Mouse (Mus musculus) v-Abl transformed pro-B cells (cell line): ENCODE measurements around the gene Rps8.

Experiments used
- in situ Hi-C, 2 experiments: fragments of 400-800 bp; cut with MboI; formaldehyde crosslinking; loops; one replicate each; pipeline ENCODE4 v1.15.1; 2025; ENCODE audit not compliant: unreplicated experiment in 2 of 2

Gene Rps8

DNA sequence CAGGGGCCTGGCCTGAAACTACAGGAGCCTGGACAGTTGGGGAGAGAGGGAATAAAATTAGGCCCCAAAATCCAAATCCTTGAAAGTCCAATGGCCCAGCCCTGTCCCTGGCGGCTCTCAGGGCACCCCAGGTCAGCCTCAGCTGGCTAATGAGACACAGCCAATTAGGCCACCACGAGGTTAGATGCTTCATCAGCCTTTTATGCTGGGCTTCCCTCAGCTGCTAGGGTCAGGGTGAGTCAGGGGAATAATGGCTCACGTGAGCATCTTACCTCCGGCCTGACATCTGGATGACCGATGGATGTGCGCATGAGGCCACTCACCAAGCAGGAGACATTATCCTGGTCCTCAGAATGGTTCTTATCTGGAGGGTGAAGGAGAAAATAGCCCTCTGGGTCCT is 25.3 kb downstream of the Rps8 start:
- in situ Hi-C loops: loop anchor here (10.0 to 25.0 kb wide), 3 partner anchors 418 to 993 kb away; partner anchors contain the start of genes Ccdc163 (in 1 of the 2), Mmachc (in 1 of the 2) and Tesk2 (in 1 of the 2)

DNA sequence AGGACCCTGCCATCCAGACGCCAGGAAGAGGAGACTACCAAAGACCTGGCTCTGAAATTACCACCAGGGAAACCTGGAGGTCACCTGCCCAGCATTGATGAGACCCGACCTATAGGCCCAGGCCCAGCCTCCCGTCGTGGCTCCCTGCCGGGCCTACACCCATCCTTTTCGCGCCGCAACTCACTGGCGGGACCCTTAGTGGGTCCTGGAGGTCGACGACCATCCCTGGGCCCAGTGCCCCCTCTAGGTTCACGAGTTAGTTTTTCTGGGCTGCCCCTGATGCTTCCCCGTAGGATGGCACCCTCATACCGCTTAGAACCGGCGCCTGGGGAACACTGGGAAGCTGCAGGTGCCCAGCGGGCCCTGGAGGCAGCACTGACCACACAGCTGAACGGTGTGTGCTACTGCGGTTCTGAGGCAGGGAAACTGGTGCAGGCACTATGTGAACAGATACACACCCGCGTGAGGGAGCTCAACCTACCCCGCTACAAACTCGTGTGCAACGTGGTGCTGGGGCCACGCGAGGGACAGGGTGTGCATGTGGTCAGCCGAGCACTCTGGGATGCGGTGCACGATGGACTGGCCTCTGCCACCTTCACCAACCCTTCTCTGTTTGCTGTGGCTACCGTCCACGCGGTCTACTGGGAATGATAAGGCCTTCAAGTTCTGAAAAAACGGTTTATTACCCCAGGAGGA is 27.9 kb downstream of the Rps8 start:
- in situ Hi-C loops: loop anchor here in 1 of 2 experiments (25.0 kb wide), 2 partner anchors 416 to 991 kb away; partner anchors contain the start of genes Ccdc163, Mmachc and Tesk2

DNA sequence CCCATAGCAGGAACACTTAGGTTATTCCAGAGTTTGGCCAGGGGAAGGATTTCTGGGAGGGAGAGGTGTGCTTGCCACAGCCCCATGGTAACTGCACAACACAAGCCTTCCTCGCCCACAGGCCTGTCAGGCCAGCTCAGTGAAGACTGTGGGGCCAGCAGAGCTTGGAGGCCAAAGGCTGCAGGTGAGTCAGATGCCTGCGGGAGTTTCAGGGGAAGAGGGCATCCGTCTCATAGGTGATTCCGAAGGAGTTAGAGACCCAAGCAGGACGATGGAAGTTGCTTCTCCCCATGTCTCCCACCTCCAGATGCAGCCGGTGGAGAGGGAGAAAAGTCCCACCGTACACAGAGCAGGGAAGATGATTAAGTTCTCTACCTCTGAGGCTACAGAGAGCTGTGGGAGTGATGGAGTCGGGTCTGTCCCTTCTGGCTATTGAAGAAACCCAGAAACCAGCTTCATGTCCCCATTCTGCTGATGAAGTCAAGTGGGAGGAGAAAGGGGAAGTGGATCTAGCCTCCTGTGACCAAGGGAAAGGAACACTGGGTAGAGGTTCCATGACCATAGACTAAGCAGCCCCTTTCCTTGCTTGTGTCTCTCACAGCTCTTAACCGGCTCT is 29.3 kb downstream of the Rps8 start, which contains the start of gene Tctex1d4:
Gene Tctex1d4, plus strand, starts transcription at position 120 of the 616 bp plus-strand sequence.
- in situ Hi-C loops: loop anchor here in 1 of 2 experiments (25.0 kb wide), 2 partner anchors 414 to 989 kb away; partner anchors contain the start of genes Ccdc163, Mmachc and Tesk2

DNA sequence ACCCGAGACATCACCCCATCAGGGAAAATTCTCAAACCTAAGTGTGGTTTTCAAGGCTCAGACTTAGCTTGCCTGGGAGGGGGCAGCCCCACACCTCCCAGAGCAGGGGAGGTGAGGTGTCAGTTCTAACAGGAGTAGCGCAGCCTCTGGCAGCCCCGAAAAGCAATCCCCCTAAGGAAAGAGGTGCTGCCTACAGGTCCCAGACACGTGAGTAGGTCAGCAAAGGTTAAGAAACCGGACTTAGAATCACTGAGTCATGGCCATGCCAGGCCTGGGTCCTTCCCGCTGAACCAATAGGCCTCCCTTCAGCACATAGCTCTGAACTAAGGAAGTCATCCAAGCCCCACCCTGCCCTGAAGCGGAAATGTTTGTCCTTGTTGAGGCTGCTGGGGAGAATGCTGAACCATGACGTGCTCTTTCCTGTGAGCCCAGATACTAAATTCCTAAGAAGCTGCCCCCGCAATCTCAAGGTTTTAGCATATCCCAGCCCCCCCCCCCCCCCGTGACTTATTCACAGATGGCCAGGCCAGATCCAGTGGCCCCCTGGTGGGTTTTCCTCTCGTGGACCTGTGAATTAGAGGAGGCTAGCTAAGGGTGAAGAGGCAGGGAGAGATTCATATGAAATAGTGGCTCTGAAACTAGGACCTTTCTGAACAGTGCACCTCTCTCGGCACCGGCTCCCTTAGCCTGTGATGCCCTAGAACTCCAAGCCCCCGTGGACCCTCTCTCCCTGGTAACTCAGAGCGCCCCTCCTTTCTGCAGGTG is 30.0 kb downstream of the Rps8 start:
- in situ Hi-C loops: loop anchor here in 1 of 2 experiments (25.0 kb wide), 2 partner anchors 414 to 989 kb away; partner anchors contain the start of genes Ccdc163, Mmachc and Tesk2

DNA sequence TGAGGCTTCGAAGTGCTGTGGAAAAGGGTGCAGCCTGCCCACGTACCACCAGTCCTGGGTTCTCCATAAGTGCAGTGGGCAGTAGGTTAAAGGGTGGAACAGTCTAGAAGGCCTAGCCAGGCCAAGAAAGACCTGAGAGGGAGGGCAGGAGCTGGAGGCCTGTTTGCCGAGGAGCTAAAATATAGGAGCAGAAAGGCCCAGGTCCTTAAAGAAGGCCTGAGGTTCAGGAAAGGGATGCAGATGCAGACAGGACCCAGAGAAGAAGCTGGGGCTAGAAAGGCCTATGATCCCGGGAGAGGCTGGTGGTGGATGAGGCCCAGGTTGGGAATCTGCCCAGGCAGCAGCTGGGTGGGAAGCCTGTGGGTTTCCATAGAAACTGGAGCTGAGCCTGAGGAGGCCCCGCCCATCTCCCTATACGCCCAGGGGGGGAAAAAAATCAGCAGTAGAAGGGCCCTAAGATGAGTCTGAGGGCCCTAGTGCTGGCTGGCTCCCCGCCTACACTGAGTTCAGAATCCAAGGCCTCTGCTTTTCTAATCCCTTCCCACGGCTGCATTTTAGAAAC is 30.6 kb downstream of the Rps8 start, which contains the start of gene Btbd19:
Gene Btbd19, minus strand, starts transcription at position 378 of the 562 bp plus-strand sequence.
- in situ Hi-C loops: loop anchor here in 1 of 2 experiments (25.0 kb wide), 2 partner anchors 413 to 988 kb away; partner anchors contain the start of genes Ccdc163, Mmachc and Tesk2

DNA sequence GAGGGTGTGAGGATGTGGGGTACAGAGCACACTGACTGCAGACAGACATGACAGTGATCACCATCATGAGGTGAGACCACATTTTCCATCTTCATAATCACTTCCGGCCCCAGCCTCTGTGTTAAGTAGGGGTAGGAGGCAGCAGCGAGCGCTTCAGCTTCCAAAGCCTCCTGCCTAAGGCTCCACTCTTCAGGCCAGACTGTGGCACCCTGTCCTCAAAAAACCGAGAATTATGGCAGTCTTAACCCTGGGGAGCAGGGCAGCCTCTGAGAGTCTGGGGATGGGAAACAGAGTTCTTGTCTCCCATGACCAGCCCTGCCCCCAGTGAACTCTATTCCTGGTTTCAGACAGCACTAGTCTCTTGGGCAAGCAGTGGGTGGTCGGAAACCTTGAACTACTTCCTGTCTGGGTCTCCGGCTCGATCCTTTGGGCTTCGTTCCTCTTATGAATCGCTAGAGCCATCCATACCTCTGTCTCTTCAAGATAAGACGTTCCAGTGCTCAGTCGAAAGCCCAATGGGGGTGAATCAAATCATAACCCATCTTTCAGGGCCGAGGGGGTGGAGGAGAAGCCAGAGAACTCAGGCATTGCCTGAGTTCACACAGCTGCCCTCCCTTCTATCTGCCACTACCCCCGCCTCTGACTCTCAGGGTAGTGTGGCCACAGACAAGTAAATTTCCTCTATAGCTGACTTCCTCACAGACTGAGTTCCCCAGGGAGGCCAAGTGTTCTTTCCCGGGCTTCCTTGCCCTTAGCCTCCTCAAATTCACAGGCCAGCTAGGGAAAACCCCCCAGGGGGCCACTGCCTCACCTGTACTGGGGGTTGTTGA is 31.3 kb downstream of the Rps8 start:
- in situ Hi-C loops: loop anchor here in 1 of 2 experiments (25.0 kb wide), 2 partner anchors 412 to 987 kb away; partner anchors contain the start of genes Ccdc163, Mmachc and Tesk2

DNA sequence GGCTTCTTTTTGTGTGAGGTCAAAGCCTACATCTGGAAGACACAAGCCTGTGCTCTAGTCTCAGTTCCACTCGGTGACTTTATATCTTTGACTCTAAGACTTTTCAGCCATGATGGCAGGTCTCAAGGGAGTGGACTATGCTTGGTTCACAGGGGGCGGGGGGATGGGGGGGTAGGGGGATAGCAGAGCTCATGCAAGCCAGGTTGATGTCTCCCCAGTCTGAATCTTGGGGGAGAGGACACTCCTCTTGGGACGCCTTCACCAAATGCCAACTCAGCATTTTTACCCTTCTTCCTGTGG is 31.9 kb downstream of the Rps8 start:
- in situ Hi-C loops: no loop called here

DNA sequence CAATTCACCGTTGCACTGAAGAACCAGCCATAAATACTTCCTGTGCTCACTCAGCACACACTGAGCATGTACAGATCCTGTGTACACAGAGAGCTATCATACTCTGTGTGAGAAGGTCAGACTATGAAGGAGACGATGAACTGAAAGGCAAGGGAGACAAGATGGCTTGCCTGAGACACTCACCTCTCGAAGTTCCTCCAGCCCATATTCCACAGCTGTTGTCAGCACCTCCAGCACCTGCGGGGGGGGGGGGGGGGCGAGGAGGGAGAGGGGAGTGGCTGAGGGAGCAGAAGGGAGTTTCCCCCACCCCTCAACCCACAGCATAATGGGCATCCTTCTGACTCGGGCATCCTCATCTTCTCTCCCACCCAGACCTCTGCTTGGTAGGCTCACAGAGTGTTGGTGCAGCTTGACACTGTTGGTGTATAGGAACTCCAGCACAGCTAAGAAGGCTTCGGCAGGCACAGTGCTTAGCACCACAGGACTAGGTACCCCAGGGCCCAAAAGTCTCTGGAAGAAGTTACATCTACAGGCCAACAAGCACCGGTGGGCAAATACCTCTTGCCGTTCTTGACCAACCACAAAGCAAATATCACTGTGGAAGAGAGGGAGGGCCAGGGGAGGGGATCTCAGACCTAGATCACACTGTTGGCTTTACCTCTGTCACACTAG is 32.4 kb downstream of the Rps8 start:
- in situ Hi-C loops: no loop called here

DNA sequence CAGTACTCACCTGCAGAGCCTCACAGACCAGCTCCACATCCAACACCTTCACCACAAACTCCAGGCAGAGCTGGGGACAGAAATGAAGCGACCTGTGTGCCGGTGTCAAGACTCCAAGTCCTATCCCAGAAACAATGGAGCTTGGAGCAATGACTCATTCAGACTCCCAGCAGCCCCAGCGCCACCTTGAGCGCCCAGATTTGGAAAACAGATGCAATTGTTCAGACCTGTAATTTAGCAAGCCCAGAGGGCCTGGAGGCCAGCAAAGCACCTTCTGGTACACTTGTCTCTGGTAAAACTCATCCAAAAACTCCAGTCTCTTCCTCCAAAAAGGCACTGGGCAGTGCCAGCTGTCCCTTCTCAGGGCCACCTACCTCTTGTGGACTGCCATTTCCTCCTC is 33.8 kb downstream of the Rps8 start:
- in situ Hi-C loops: no loop called here

DNA sequence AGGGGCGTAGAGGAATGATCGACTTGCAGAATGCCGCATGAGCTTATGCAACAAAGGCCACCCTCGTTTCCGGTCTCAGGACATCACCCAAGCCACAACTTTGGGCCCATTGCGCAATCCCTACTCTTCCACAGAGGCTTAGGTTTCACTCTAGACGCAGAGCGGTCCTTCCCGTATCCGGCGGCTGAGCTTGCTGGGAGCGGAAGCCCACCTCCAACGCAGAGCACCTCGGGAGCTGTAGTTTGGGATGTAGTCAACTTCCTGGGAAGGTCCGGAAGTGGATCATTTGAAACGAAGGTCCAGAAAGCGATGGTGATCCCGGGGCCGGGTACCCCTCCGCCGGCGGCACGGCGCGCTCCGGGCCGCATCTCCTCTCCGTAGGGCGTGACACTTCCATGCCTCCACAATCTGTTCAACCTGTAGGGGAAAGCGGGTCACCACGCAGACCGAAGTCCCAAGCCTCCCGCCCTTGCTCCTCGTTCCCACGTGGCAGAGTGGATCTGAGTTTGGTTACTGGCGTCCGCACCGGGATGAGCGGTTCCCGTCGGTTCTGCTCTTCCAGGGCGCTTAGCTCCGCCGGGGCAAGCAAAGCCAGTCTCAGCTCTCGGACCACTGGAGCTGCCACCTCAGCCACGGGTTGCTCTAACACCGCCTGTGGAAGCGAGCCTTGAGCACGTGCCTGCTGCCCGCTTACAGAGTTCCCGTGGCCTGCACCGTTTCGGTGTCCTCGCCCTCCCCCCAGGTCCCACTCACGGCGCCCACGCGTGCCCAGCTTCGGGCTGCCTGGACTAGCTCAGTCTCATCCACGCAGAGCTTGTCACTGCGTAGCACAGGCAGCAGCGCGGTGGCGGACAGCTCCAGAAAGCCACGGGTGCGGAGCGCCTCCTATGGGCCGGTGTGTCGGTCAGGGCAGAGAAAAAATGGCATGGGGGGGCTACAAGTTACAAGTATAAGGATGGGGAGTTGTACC is 35.3 kb downstream of the Rps8 start:
- in situ Hi-C loops: no loop called here

DNA sequence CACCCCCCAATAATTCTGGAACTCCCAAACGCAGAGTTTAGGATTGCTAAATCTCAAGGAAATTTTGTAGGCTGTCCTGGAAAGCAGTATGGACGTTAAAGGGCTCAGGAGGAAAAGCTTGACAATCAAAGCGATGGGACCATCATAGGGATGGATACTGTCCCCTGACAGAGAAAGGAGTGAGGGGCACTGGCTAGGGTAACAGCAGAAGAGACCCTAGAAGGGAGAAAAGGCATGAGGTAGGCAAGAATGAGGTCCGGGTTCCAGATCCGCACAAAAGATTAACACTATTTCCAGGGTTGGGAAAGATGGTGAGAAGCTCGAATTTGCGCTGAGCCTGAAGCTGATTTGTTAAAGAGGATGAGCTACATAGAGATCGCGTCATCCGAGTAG is 36.0 kb downstream of the Rps8 start:
- in situ Hi-C loops: no loop called here

DNA sequence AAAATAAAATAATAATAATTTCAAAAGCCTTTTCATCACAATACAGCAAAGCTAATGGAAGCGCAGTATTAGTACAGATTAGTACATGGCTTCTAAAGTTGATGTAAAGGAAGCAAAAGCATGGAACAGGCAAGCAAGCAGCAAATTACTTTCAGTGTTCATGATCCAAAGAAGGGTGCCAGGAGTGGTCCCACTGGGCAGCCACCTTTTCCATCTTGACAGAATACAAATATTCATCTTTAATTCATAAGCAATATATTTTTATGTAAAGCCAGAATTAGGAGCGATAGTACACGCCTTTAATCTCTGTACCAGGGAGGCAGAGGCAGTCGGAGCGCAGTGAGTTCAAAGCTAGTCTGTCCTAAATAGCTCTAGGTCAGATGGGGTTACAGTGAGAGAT is 36.4 kb downstream of the Rps8 start:
- in situ Hi-C loops: no loop called here

DNA sequence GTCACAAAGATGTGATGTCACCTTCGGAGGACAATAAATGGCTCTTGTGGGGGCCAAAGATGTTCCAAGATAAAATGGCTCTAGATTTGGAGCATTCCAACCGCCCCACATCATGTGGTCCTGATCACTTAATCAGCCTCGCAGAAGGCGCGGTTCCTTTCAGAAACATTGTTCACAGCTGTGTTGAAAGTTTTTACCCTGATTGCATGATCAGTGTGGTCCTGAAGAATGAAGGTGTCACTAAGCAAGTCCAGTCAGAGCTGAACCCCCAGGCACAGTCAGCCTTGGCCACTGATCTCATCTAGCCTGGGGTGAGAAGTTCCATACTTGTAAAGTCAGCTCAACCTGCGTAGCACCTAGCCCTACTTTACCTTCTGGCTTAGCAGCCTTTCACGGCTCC is 38.1 kb downstream of the Rps8 start:
- in situ Hi-C loops: no loop called here

DNA sequence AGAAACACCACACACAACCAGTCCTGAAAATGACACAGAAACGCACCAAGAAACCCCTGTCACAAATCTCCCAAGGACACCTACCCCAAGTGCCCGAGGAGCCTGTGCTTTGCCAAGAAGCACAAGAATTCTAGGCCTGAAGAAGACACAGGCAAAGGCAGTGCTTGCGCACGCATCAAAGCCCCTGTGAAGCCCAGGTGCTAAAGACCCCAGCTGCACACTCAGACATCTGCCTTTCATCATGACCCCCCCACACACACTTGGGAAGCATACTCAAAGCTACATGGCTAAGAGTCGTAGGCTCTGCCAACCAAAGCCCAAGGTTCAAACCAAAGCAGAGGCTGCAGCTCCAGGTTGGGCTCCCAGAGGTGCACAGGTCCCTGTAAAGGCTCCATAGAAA is 40.5 kb downstream of the Rps8 start:
- in situ Hi-C loops: no loop called here

DNA sequence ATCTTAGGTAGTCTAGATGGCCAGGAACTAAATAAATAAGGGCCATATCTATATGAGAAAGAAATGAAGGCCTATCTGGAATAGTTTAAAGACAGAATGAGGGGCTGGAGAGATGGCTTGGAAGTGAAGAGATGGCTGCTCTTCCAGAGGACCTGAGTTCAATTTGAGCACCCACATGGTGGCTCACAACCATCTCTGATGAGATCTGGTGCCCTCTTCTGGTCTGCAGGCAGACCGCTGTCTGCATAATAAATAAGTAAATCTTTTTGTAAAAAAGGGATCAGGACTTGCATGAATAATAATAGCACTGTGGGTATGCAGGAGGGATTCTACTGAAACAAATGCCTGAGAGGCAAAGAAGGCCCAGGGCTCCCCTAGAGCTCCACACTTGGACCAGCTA is 42.8 kb downstream of the Rps8 start:
- in situ Hi-C loops: no loop called here

DNA sequence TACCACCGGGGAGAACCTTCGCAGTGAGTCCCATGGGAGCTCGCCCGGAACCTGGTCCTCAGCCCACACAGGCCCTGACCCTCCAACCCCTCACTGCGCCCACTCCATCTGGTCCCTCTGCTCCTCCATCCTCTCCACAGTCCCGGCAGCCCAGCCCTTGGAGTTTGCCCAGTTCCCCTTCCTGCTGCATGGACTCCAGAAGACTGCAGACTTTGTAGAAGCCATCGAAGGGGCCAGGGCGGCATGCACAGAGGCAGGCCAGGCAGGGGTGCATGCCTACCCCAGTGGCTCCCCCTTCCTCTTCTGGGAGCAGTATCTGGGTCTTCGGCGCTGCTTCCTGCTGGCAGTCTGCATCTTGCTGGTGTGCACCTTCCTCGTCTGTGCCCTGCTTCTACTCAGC is 45.1 kb downstream of the Rps8 start:
- in situ Hi-C loops: no loop called here

DNA sequence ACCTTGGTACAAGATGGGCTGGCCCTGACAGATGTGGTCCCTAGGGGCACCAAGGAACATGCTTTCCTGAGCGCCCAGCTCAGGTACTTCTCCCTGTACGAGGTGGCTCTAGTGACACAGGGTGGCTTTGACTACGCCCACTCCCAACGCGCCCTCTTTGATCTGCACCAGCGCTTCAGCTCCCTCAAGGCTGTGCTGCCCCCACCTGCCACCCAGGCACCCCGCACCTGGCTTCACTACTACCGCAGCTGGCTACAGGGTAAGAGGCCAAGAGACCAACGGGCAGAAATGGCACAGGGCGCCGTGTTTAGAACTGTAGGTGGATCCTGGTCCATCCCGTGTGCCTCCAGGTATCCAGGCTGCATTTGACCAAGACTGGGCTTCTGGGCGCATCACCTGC is 45.8 kb downstream of the Rps8 start:
- in situ Hi-C loops: no loop called here

DNA sequence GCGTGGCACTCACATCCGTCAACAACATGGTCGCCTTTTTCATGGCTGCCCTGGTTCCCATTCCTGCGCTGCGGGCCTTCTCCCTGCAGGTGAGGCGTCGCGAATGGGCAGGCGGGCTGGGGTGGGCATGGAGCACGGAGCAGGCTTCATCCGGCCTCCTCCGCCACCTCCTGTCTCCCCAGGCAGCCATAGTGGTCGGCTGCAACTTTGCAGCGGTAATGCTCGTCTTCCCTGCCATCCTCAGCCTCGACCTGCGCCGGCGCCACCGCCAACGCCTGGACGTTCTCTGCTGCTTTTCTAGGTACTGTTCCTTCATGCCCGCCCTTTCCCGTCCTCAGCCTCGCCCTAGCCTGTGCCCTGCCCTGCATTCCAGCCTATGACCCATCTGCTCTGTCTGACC is 46.7 kb downstream of the Rps8 start:
- in situ Hi-C loops: no loop called here
